Mouse (Mus musculus) embryonic facial prominence, embryonic 14.5 days (tissue): ENCODE measurements around the gene Ints7. TPM values are rescaled to one million over a fixed set of nuclear protein-coding genes. Genes with fewer than 3 reads are reported as not detected.

ENCODE experiments used
- ATAC-seq: fragments of 200-750 bp; cut with Nextera tagmentation; 2 replicates; pipeline ENCODE4 v1.8.0; 2017; ENCODE audit warnings: low read depth, moderate number of reproducible peaks, moderate TSS enrichment
- DNase-seq: peaks from one replicate; pipeline ENCODE4 v3.0.0-alpha.2; 2015; ENCODE audit warnings: low spot score
- H3K27ac ChIP-seq: fragments of 300-500 bp; sonication (generic); replicated peaks from 2 replicates; pipeline ENCODE4 v1.5.1; 2014; ENCODE audit warnings: low read depth, mild to moderate bottlenecking, low read length, moderate library complexity
- H3K27me3 ChIP-seq: fragments of 300-500 bp; sonication (generic); replicated peaks from 2 replicates; pipeline ENCODE4 v1.6.1; 2014; ENCODE audit warnings: low read length; ENCODE audit not compliant: control insufficient read depth, insufficient read depth
- H3K36me3 ChIP-seq: fragments of 300-500 bp; sonication (generic); 2 replicates; pipeline ENCODE4 v1.6.1; 2014; ENCODE audit warnings: low read length, mixed read lengths; ENCODE audit not compliant: control insufficient read depth, insufficient read depth
- H3K4me1 ChIP-seq: fragments of 300-500 bp; sonication (generic); 2 replicates; pipeline ENCODE4 v1.6.1; 2014; ENCODE audit warnings: antibody characterized with exemption, low read length; ENCODE audit not compliant: control insufficient read depth, insufficient read depth
- H3K4me2 ChIP-seq: fragments of 300-500 bp; sonication (generic); 2 replicates; pipeline ENCODE4 v1.6.1; 2014; ENCODE audit warnings: low read depth, mild to moderate bottlenecking, low read length, moderate library complexity, mixed read lengths
- H3K4me3 ChIP-seq: fragments of 300-500 bp; sonication (generic); 2 replicates; pipeline ENCODE4 v1.5.1; 2014; ENCODE audit warnings: low read depth, mild to moderate bottlenecking, low read length
- H3K9ac ChIP-seq: fragments of 300-500 bp; sonication (generic); 2 replicates; pipeline ENCODE4 v1.6.1; 2014; ENCODE audit warnings: low read depth, mild to moderate bottlenecking, low read length, moderate library complexity, mixed read lengths
- H3K9me3 ChIP-seq: fragments of 300-500 bp; sonication (generic); 2 replicates; pipeline ENCODE4 v1.6.1; 2016; ENCODE audit warnings: low read length; ENCODE audit not compliant: control insufficient read depth
- WGBS: fragments of 180-500 bp; shearing (Covaris S2); extraction: QIAGEN DNeasy Blood & Tissue Kit; methylation state at CpG from one replicate; pipeline ENCODE4 v1.1.7; 2014; 5-methylcytosine and 5-hydroxymethylcytosine counted together
- polyA plus RNA-seq: library from polyadenylated mRNA; unstranded; fragments of >200 nt; fragmentation: Nextera tagmentation; extraction: Ambion mirVana; gene quantifications from 2 replicates; pipeline ENCODE4 v1.2.1, GENCODE M21; 2014

The Ints7 gene
- polyA plus RNA-seq, 1 experiment from 2014 or later: 31.1 TPM

- Histone ChIP-seq H3K36me3 (peaks cover 15% of the 10 kb centered on the region; the same call in 1 of the 2 replicates), H3K4me1 (peaks cover 21% of the 10 kb centered on the region), H3K9ac (peak overlapping the region; percentile 91), H3K27ac (peak overlapping the region; percentile 95), H3K9me3 (no peaks in the 10 kb centered on the region), H3K27me3 (no peaks in the 10 kb centered on the region), H3K4me3 (peak overlapping the region; percentile 91), H3K4me2 (peak overlapping the region; percentile 77)
- WGBS: 2% methylated on average over 13 of the region's 13 CpGs
- no peak for DNase-seq
- ATAC-seq: no peak
Observed at GRCm38 (mm10) chr1:191573906-191574639, 1.4 kb upstream of the Ints7 start.

- under 1% methylated on average over 37 of the region's 52 CpGs for WGBS
- Histone ChIP-seq H3K4me3 (peak overlapping the region; percentile 91), H3K36me3 (peaks cover 7% of the 10 kb centered on the region; the same call in 1 of the 2 replicates), H3K27me3 (no peaks in the 10 kb centered on the region), H3K4me2 (peak overlapping the region; percentile 77), H3K4me1 (peaks cover 21% of the 10 kb centered on the region), H3K27ac (peak overlapping the region; percentile 95), H3K9me3 (0 out of 2 replicates have a peak, but pooled peaks cover 2% of the 10 kb centered on the region), H3K9ac (peak overlapping the region; percentile 91)
- peak; percentile 93 for DNase-seq
- peak; percentile 39 for ATAC-seq
Observed at GRCm38 (mm10) chr1:191574871-191575457, 472 bp upstream of the Ints7 start.

- no peak overlapping the region for H3K4me3 ChIP-seq
- H3K4me1 ChIP-seq: peaks cover 18% of the 10 kb centered on the region
- H3K36me3 ChIP-seq: peaks cover 27% of the 10 kb centered on the region
- ATAC-seq: no peak
- 0 out of 2 replicates have a peak, but pooled peaks cover 5% of the 10 kb centered on the region for H3K9me3 ChIP-seq
- no peak overlapping the region for H3K4me2 ChIP-seq
- H3K27ac ChIP-seq: no peak overlapping the region
- 87% methylated on average over 3 of the region's 3 CpGs for WGBS
- DNase-seq: peak; percentile 55
- no peaks in the 10 kb centered on the region for H3K27me3 ChIP-seq
- H3K9ac ChIP-seq: no peak overlapping the region
Observed at GRCm38 (mm10) chr1:191579524-191579923, 4.1 kb downstream of the Ints7 start.

GRCm38 (mm10) chr1:191581641-191582040 is 6.2 kb downstream of the Ints7 start:
- no peak for DNase-seq
- no peak for ATAC-seq
- Histone ChIP-seq H3K36me3 (peaks cover 45% of the 10 kb centered on the region), H3K4me1 (peaks cover 16% of the 10 kb centered on the region), H3K4me2 (no peak overlapping the region), H3K9ac (no peak overlapping the region), H3K4me3 (no peak overlapping the region), H3K9me3 (0 out of 2 replicates have a peak, but pooled peaks cover 5% of the 10 kb centered on the region), H3K27me3 (no peaks in the 10 kb centered on the region), H3K27ac (no peak overlapping the region)
- 84% methylated on average over 4 of the region's 4 CpGs for WGBS

- Histone ChIP-seq H3K27me3 (no peaks in the 10 kb centered on the region), H3K27ac (no peak overlapping the region), H3K4me2 (no peak overlapping the region), H3K36me3 (peaks cover 63% of the 10 kb centered on the region), H3K4me1 (no peaks in the 10 kb centered on the region), H3K9me3 (0 out of 2 replicates have a peak, but pooled peaks cover 5% of the 10 kb centered on the region), H3K4me3 (no peak overlapping the region), H3K9ac (no peak overlapping the region)
- ATAC-seq (no peak), DNase-seq (no peak)
- 89% methylated on average over 4 of the region's 4 CpGs for WGBS
Observed at GRCm38 (mm10) chr1:191583836-191584235, 8.4 kb downstream of the Ints7 start.

- Histone ChIP-seq H3K27ac (no peak overlapping the region), H3K9ac (no peak overlapping the region), H3K4me1 (no peaks in the 10 kb centered on the region), H3K27me3 (no peaks in the 10 kb centered on the region), H3K4me3 (no peak overlapping the region), H3K9me3 (0 out of 2 replicates have a peak, but pooled peaks cover 5% of the 10 kb centered on the region), H3K36me3 (peaks cover 67% of the 10 kb centered on the region), H3K4me2 (no peak overlapping the region)
- DNase-seq (no peak), ATAC-seq (no peak)
- WGBS: 91% methylated on average over 4 of the region's 4 CpGs
Observed at GRCm38 (mm10) chr1:191584483-191584882, 9.0 kb downstream of the Ints7 start.

GRCm38 (mm10) chr1:191585704-191586103 is 10.3 kb downstream of the Ints7 start:
- no peaks in the 10 kb centered on the region for H3K9me3 ChIP-seq
- H3K4me1 ChIP-seq: no peaks in the 10 kb centered on the region
- no peak overlapping the region for H3K9ac ChIP-seq
- H3K27ac ChIP-seq: no peak overlapping the region
- H3K4me3 ChIP-seq: no peak overlapping the region
- peaks cover 77% of the 10 kb centered on the region for H3K36me3 ChIP-seq
- DNase-seq (no peak), ATAC-seq (no peak)
- H3K27me3 ChIP-seq: no peaks in the 10 kb centered on the region
- no peak overlapping the region for H3K4me2 ChIP-seq
- 91% methylated on average over 2 of the region's 2 CpGs for WGBS

- Histone ChIP-seq H3K9me3 (no peaks in the 10 kb centered on the region), H3K36me3 (peaks cover 79% of the 10 kb centered on the region), H3K9ac (no peak overlapping the region), H3K4me3 (no peak overlapping the region), H3K27ac (no peak overlapping the region), H3K27me3 (no peaks in the 10 kb centered on the region), H3K4me1 (no peaks in the 10 kb centered on the region), H3K4me2 (no peak overlapping the region)
- WGBS: 98% methylated on average over 3 of the region's 3 CpGs
- ATAC-seq (no peak), DNase-seq (no peak)
Observed at GRCm38 (mm10) chr1:191587062-191587461, 11.6 kb downstream of the Ints7 start.
